Mouse (Mus musculus): ENCODE measurements around the gene Kitl. TPM values are rescaled to one million over a fixed set of nuclear protein-coding genes. Genes with fewer than 3 reads are reported as not detected.

The Kitl gene
- total RNA-seq, 2 experiments from 2014 or later: not detected

DNA sequence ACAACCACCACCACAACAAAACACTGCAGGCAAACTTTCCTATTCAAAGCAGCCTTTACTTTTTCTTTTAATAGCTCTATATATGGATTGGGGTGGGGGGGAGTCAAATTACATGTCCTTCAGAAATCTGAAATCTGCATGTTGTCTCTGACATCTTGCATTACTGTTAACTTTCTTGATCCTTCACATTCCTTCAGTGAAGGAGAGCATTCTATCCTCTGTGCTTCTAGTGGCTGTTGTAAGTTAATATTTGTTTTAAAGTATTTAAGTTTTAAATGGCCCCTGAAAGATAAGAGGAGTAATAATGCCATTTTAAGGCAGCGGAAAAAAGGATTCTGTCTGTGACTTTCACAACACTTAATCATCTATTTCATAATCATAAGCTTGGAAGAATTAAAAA is 57.2 kb downstream of the Kitl start:
- ATAC-seq (replicated peaks; ENCODE audit: low FRiP score, low TSS enrichment, poor library complexity, severe bottlenecking): no peak

DNA sequence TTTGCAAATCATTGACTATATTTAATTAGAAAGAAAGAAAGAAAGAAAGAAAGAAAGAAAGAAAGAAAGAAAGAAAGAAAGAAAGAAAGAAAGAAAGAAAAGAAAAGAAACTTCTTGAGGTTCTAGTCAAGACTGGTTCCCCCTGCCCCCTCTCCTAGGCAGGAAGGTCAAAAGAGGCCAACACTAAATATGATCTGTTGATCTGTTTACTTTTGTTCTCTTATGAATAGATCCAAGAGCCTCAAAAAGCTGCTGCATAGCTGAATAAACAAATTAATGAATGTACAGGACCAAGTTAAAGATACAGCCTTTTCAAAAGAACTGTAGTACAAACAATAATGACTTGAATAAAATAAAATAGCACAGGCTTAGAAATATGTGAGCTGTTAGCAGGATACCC is 57.7 kb downstream of the Kitl start:
- ATAC-seq (replicated peaks; ENCODE audit: low FRiP score, low TSS enrichment, poor library complexity, severe bottlenecking): no peak

DNA sequence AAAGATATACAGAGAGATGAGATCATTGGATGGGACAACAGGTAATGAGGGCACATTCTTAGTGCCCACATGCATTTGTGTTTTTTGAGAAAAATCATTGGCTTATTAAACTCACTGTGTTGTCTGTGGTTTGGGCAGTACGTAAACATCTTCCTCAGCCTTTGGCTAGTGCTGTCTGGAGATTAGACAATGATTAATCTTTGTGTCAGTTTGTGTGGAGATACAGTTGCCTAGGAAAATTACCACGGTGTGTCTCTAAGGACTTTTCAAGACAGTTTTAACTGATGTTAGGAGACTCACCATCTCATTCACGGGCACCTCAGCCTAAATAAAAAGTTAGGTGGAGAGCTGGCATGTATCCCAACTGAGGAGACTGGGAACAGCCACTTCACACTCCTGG is 85.7 kb downstream of the Kitl start:
- no peak for ATAC-seq (replicated peaks; ENCODE audit: low FRiP score, low TSS enrichment, poor library complexity, severe bottlenecking)

DNA sequence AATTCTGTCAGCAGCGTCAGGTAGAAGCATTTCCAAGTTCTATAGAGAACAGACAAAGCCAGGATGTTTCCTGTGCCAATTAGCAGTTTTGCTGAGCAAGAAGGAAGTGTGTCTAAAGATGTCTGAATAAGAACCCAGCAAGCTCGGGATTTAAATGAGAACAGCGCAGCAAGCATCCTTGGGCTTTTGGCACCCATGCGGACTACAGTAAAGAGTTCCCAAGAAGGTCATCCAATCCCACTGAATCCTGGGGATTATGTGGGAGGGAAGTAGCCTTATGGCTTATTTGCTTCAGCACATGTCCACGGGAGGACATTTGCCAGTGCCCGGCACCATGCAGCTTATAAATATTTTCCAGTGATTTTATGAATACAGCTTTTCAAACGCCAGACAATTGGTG is 95.8 kb downstream of the Kitl start:
- no peak for ATAC-seq (replicated peaks; ENCODE audit: low FRiP score, low TSS enrichment, poor library complexity, severe bottlenecking)

DNA sequence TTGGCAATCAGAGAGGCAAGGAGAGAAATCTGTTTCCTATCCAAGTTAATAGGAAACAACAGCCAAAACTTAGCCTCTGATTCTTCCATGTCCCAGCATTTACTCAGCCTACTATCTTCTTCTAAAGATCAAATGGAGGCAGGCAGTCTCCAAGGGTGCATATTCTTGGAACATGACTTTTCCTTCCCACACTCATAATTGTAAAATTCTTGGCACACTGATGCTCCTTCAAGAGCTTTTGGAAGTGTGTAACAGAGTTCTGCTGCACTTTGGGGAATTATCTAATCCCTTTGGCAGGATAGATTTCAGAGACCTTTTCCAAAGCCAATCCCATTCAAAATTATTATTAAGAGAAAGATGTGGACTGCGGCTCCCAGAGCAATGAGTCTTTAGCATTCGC is 100.1 kb downstream of the Kitl start:
- ATAC-seq (replicated peaks; ENCODE audit: low FRiP score, low TSS enrichment, poor library complexity, severe bottlenecking): no peak

DNA sequence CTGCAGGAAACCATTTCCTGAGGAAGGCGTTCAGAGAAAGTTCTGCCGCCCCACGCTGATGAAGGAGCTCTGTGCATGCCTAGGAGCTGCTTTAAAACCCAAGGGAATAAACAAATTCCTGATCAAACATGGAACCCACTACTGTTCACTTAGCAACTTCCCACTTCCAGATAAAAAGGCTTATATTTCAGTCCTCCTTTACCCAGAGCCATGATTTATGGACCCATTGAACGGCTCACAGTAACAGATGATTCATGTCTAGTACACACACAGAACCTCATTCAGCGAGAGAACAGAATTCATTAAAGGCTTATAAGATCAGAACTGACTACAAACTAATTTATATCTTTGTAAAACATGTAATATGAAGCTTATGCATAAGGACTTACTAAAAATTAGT is 109.0 kb downstream of the Kitl start:
- no peak for ATAC-seq (replicated peaks; ENCODE audit: low FRiP score, low TSS enrichment, poor library complexity, severe bottlenecking)

DNA sequence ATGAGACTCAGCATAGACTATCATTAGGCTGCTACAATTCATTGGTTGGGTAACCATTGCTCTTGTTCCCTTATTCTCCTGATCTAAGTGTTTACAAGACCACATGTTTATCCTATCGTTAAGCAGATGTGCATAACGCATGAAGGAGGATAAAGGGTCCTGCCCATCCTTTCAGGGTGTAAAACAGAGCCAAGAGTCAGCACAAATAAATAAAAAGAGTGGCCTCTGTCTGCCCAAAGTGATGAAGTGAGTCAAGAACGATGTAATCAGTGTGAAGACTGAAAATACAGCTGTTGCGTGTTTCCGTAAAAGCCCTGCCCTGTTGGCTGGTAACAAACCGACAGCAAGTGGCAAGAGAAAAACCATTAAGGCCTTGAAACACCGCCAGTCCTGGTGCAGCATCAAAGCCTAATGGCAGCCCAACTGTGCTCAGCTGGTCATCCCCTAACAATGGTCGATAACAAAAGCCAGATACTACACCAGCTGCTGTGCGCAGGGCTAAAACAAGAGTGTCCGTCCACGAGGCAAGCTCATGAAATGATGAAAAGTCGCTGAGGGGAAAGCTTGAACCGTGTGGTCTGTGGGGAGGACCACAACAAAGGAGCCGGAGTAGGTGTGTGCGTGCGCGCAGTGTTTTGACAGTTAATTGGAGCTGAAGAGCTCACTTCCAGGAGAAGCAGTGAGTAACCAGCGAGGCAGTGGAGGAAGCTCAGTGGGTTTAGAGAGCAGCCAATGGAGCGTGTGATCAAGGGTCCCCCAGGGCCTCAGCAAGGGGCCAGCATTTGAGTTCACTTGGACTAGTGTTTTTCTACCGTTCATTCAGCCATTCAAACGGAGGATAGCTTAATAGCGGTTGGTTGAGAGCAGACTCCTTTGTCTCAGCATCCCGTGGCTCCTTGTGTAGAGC is 112.7 kb downstream of the Kitl start:
- no peak for ATAC-seq (replicated peaks; ENCODE audit: low FRiP score, low TSS enrichment, poor library complexity, severe bottlenecking)

DNA sequence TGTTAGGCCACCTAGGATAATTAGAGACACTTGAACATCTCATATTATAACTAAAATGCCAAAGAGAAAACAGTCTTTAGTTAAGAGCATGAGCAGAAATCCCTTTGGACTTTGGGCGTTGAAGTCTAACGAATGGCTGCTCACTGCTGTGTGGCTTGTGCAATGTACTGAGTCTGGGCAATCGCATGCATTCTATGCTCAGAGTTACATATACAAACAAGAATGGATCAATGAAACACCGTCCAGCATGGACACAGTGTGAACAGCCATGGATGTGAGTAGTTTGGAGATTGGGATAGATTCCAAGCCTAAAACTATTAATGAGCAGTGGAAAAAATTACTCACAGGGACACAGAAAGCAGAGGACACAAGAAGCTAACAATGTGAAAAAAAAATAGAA is 116.2 kb downstream of the Kitl start:
- no peak for ATAC-seq (replicated peaks; ENCODE audit: low FRiP score, low TSS enrichment, poor library complexity, severe bottlenecking)

DNA sequence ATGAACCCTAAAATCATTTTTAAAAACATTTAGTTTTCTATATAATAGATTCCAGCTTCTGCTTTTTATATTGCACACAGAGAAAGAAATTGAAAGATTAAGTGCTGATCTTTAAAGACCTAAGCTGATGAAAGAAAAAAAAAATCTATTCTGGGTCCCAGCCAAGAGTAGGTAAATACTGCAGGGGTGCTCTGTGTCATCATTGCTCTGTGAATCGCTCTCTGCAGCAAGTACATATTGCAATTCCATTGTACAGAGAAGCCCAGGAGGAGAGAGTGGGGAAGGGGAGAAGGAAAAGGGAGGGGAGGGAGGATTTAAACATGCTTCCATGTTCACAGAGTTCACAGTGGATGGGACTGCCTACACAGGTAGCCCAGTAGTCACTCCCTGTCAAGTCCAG is 116.9 kb downstream of the Kitl start:
- ATAC-seq (replicated peaks; ENCODE audit: low FRiP score, low TSS enrichment, poor library complexity, severe bottlenecking): no peak

DNA sequence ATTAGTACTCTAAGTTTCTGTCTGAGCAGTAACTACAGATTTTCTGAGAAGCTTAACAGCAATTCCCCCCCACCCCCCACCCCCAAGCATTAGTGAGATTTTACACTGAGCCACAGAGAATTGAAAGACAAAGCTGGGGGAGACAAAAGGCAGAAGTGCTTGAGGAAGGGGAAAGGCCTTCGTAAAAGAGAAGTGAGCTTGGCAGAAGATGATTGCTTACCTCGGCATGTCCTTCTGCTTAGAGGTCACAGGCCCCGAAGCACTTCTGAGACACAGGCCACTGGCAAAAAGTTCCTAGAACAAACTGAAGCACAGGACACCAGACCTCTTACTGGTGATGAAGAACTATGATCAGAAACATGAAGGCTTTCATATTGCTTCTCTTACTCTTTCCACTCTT is 123.1 kb downstream of the Kitl start:
- no peak for ATAC-seq (replicated peaks; ENCODE audit: low FRiP score, low TSS enrichment, poor library complexity, severe bottlenecking)

DNA sequence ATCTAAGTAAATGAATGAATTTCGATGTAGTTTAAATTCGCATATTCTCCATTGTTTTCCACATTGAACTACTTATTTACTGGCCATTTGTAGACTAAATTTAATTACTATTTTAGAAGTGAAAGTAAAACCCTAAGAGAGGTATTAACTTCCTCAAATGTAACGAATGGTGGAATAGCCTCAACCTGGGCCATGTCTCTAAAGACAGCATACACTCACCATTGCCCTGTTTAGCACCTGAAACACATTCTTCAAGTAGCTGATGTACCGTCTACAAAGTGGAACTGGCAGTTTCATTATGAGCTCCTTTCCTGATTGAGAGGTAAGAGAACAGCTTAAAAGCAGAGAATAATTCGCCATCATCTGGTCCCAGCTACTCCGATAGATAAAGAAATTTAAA is 132.7 kb downstream of the Kitl start:
- ATAC-seq (replicated peaks; ENCODE audit: low FRiP score, low TSS enrichment, poor library complexity, severe bottlenecking): no peak
